Mouse (Mus musculus): ENCODE results near the gene Ccdc84. TPM values are rescaled to one million over a fixed set of nuclear protein-coding genes. Genes with fewer than 3 reads are reported as not detected.

Gene Ccdc84
- polyA plus RNA-seq, 1 experiment from 2014 or later: 30.9 TPM

DNA sequence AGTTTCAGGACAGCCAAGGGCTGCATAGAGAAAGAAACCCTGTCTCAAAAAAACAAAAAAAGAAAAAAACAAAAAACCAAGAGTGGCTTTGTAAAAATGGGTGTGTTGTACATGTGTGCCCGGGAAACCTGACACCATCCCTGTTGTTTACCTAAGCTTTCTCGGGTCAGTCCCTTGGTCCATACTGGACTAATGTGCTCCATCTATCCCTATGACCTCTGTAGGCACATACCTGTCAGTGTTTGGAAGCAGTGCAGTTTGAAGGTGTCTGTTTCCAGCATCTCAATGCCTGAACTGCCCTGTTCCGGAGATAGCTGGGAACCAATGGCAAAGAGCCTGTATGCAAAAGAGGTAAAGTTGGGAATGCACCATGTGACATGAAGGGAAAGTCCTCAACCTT, 13.4 kb downstream of the Ccdc84 start:
- ATAC-seq (replicated peaks; ENCODE audit: low FRiP score): no peak
- Histone ChIP-seq H3K4me2 (no peak overlapping the region), H3K27me3 (no peaks in the 10 kb centered on the region), H3K9ac (no peak overlapping the region), H3K9me3 (replicated peaks) (no peaks in the 10 kb centered on the region), H3K36me3 (peaks cover 70% of the 10 kb centered on the region), H3K27ac (no peak overlapping the region), H3K4me3 (replicated peaks) (no peak overlapping the region), H3K4me1 (peaks cover 15% of the 10 kb centered on the region)
- 58% methylated on average over 3 of the region's 3 CpGs for WGBS

DNA sequence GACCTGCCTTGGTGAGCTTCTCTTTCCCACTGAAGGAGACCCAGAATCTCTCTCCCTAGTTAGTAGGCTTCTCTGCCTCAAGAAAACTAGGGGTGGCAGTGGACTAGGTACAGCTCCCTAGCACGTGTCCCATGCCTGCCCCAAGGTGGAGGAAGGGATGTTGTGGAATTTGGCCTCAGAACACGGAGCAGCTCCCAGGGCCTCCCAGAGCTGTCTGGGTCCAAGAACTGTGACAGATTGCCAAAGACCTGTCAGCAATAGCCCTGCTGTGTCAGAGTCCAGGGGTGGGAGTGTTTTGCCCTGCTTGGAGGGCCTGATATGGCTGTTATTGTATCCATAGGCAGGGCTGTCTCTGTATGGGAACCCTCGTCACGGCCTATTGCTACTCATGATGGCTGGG, 17.3 kb downstream of the Ccdc84 start:
- WGBS: 61% methylated on average over 4 of the region's 4 CpGs
- H3K9ac ChIP-seq: no peak overlapping the region

DNA sequence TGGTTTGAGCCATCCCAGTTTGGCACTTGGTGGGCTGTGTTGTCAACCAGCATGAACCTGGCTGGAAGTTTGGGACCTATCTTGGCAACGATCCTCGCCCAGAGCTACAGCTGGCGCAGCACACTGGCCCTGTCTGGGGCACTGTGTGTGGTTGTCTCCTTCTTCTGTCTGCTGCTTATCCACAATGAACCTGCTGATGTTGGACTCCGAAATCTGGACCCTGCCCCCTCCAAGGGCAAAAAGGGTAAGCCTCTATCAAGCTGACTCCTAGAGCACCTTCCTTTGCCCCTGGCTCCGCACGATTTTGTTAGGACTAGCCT, 18.6 kb downstream of the Ccdc84 start:
- H3K27ac ChIP-seq: no peak overlapping the region
- H3K36me3 ChIP-seq: peaks cover 57% of the 10 kb centered on the region
- no peak overlapping the region for H3K9ac ChIP-seq
- ATAC-seq (replicated peaks; ENCODE audit: low FRiP score): no peak
- no peak overlapping the region for H3K4me3 ChIP-seq (replicated peaks)
- peak overlapping the region; percentile 94 for H3K4me2 ChIP-seq
- H3K9me3 ChIP-seq (replicated peaks): no peaks in the 10 kb centered on the region
- H3K4me1 ChIP-seq: peaks cover 34% of the 10 kb centered on the region
- no peaks in the 10 kb centered on the region for H3K27me3 ChIP-seq
- WGBS: 87% methylated on average over 6 of the region's 6 CpGs

More for the DNA sequence above, 17.3 kb downstream of the Ccdc84 start:
- ATAC-seq (replicated peaks; ENCODE audit: low FRiP score): no peak
- no peaks in the 10 kb centered on the region for H3K9me3 ChIP-seq (replicated peaks)
- no peak overlapping the region for H3K27ac ChIP-seq
- no peak overlapping the region for H3K4me3 ChIP-seq (replicated peaks)
- peaks cover 66% of the 10 kb centered on the region for H3K36me3 ChIP-seq
- H3K4me1 ChIP-seq: peaks cover 33% of the 10 kb centered on the region
- no peak overlapping the region for H3K4me2 ChIP-seq
- no peaks in the 10 kb centered on the region for H3K27me3 ChIP-seq

DNA sequence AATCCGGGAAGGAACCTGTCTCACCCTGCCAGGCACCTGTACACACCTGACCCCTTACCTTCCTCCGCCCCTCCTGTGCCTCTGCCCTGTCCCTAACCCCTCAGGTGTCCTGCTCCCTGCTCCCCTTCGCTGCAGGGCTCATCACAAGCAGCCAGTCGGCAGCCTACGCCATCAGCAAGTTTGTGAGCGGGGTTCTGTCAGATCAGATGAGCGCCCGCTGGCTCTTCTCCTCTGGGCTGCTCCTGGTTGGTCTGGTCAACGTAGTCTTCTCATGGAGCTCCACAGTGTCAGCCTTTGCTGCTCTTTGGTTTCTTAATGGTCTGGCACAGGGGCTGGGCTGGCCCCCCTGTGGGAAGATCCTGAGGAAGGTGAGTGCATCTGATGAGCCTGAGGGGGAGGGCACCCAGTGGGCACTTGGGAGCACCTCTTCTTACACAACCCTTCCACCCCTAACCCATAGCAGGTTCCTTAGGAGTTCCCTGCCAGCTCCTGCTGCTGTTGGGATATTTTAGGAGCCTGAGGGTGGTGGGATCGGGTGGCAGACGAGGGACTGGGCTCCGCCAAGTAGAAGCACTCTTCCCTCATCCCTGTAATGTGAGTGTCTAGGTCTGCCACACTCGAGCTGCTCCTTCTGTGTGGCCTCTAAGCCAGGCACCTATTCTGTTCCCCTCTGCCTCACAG, 19.1 kb downstream of the Ccdc84 start:
- peaks cover 34% of the 10 kb centered on the region for H3K4me1 ChIP-seq
- H3K27me3 ChIP-seq: no peaks in the 10 kb centered on the region
- peaks cover 52% of the 10 kb centered on the region for H3K36me3 ChIP-seq
- 77% methylated on average over 13 of the region's 13 CpGs for WGBS
- 0 out of 2 replicates have a peak overlapping the region, but pooled peaks have one; percentile 31 for H3K9ac ChIP-seq
- no peaks in the 10 kb centered on the region for H3K9me3 ChIP-seq (replicated peaks)
- no peak for ATAC-seq (replicated peaks; ENCODE audit: low FRiP score)
- peak overlapping the region; percentile 94 for H3K4me2 ChIP-seq
- H3K27ac ChIP-seq: peak overlapping the region; percentile 93; the same call in 1 of the 2 replicates
- peak overlapping the region; percentile 70 for H3K4me3 ChIP-seq (replicated peaks)

DNA sequence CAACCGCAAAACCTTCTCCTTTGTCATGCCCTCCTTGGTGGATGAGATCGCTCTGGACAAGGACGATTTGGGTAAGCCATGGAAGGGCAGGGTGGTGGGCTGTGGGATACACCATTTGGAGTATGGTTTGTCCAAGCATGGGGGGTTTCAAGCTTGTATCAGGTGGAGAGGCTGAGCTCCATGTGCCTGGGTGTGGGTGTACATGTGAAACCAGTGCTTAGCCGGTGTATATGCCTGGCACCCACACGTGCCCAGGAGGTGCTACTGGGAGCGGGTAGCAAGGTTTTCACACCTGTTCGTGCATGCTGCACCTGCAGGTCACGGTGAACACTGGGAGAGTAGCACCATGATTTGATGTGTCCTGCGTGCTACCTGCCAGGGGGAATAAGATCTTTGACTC, 19.8 kb downstream of the Ccdc84 start:
- peaks cover 45% of the 10 kb centered on the region for H3K36me3 ChIP-seq
- no peak for ATAC-seq (replicated peaks; ENCODE audit: low FRiP score)
- no peaks in the 10 kb centered on the region for H3K9me3 ChIP-seq (replicated peaks)
- peaks cover 34% of the 10 kb centered on the region for H3K4me1 ChIP-seq
- H3K9ac ChIP-seq: peak overlapping the region; percentile 24; the same call in 1 of the 2 replicates
- WGBS: 71% methylated on average over 9 of the region's 9 CpGs
- no peaks in the 10 kb centered on the region for H3K27me3 ChIP-seq
- H3K27ac ChIP-seq: peak overlapping the region; percentile 93
- peak overlapping the region; percentile 70 for H3K4me3 ChIP-seq (replicated peaks)
- peak overlapping the region; percentile 94 for H3K4me2 ChIP-seq

DNA sequence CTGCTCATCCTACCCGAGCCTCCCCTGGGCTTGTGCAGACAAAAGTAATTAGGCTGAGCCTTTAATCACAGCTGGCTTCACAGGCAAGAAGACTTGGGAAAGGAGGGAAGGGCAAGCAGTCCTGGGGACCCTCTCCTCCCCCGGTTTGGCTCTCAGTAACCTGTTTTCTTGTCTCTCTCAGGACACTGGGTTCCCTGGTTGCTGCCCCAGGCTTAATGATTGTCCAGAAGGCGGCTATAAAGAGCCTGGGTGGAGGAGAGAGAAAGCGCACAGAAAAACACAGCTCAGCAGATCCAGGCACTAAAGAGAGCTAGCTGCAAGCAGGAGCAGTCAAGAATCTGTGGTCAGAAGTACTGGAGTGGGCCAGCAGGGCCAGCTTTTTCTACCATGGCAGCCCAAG, 20.3 kb downstream of the Ccdc84 start:
- Histone ChIP-seq H3K4me2 (peak overlapping the region; percentile 94), H3K4me1 (peaks cover 34% of the 10 kb centered on the region), H3K27ac (peak overlapping the region; percentile 93), H3K27me3 (no peaks in the 10 kb centered on the region), H3K36me3 (peaks cover 40% of the 10 kb centered on the region), H3K9me3 (replicated peaks) (no peaks in the 10 kb centered on the region), H3K4me3 (replicated peaks) (peak overlapping the region; percentile 70), H3K9ac (peak overlapping the region; percentile 72; the same call in 1 of the 2 replicates)
- no peak; the same call in 1 of the 2 replicates for ATAC-seq (replicated peaks; ENCODE audit: low FRiP score)
- WGBS: 9% methylated on average over 4 of the region's 4 CpGs

DNA sequence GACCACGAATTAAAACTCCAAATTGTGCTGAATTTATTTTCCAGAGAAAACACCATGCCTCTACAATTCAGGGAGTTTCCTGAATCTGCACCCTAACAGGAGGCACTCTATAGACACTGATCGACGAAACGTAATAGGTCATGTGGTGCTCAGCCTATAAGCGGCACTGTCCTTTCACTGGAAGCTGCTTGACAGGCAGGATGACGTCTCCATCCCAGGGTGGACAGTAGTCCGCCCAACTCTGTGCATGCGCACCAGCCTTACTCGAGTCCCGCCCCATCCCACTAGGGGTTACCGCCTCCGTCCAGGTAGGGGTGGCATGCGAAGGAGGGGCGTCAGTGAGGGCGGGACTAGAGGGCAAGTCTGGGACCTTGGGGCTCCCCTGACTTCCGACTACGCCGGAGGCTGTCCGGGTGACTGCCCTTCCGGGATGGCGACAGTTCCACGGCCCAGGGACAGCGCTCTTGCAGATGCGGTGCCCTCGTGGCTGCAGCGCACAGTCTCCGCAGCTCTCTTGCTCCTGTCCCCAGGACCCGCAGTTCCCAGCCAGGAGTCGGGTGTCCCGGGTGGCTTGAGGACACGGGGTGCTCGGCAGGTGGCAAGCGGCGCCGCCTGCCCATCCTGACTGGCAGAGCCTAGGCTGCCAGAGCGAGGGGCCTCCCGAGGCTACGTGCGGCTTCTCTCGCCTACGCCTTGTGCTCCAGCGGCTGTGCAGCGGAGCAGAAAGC, 21.5 kb downstream of the Ccdc84 start, which contains the start of gene Slc37a4:
Gene Slc37a4, plus strand, starts transcription at position 169 of the 728 bp plus-strand sequence.
- ATAC-seq (replicated peaks; ENCODE audit: low FRiP score): peak; percentile 98
- under 1% methylated on average over 43 of the region's 43 CpGs for whole genome bisulfite sequencing
- H3K4me3 ChIP-seq (replicated peaks): peak within 1 kb of the TSS; percentile 70
- no peaks in the 10 kb centered on the region for H3K9me3 ChIP-seq (replicated peaks)
- peak within 1 kb of the TSS; percentile 72 for H3K9ac ChIP-seq
- peak within 1 kb of the TSS; percentile 94 for H3K4me2 ChIP-seq
- H3K4me1 ChIP-seq: peaks cover 34% of the 10 kb centered on the region
- no peaks in the 10 kb centered on the region for H3K27me3 ChIP-seq
- H3K27ac ChIP-seq: peak within 1 kb of the TSS; percentile 93
- H3K36me3 ChIP-seq: peaks cover 37% of the 10 kb centered on the region

DNA sequence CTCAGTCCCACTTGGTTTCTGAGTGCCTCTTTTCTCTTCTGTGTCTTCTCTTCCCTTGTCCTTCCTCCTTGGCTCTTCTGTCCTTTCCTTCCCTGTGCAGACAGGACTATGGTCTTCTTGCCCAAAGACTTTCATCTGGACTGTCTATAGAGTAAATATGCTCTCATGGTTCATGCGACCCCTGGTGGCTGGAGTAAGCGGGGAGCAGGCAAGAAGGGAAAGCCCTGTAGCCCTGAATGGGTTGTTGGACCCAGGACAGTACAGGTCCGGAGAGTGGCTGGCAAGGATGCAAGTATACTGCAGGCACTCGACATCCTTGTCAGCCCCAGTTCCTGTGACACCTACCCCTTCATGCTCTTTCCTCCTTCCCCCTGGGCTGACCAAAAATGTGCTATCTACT, 26.9 kb downstream of the Ccdc84 start:
- no peak overlapping the region for H3K4me2 ChIP-seq
- H3K27ac ChIP-seq: no peak overlapping the region
- peaks cover 63% of the 10 kb centered on the region for H3K36me3 ChIP-seq
- no peaks in the 10 kb centered on the region for H3K27me3 ChIP-seq
- WGBS: 39% methylated on average over 4 of the region's 4 CpGs
- H3K9ac ChIP-seq: no peak overlapping the region
- no peaks in the 10 kb centered on the region for H3K9me3 ChIP-seq (replicated peaks)
- no peak overlapping the region for H3K4me3 ChIP-seq (replicated peaks)
- ATAC-seq (replicated peaks; ENCODE audit: low FRiP score): 0 out of 2 replicates have a peak, but pooled peaks have one; percentile 5
- peaks cover 6% of the 10 kb centered on the region; the same call in 1 of the 2 replicates for H3K4me1 ChIP-seq

DNA sequence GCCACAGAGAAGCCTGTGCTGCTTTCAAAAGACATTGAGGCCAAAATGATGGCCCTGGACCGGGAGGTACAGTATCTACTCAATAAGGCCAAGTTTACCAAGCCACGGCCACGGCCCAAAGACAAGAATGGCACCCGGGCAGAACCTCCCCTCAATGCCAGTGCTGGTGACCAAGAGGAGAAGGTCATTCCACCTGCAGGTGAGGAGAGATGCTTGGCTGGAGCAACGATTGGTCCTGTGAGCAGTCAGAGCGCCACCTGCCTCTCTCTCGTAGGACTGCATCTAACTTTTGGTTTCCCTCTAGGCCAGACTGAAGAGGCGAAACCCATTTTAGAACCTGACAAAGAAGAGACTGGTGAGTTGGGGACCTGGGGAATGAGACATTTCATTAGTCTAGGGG, 29.1 kb downstream of the Ccdc84 start:
- Histone ChIP-seq H3K4me1 (no peaks in the 10 kb centered on the region), H3K4me2 (no peak overlapping the region), H3K27me3 (no peaks in the 10 kb centered on the region), H3K9ac (no peak overlapping the region), H3K27ac (no peak overlapping the region), H3K9me3 (replicated peaks) (no peaks in the 10 kb centered on the region), H3K4me3 (replicated peaks) (no peak overlapping the region), H3K36me3 (peaks cover 85% of the 10 kb centered on the region)
- ATAC-seq (replicated peaks; ENCODE audit: low FRiP score): no peak
- 59% methylated on average over 8 of the region's 8 CpGs for WGBS

DNA sequence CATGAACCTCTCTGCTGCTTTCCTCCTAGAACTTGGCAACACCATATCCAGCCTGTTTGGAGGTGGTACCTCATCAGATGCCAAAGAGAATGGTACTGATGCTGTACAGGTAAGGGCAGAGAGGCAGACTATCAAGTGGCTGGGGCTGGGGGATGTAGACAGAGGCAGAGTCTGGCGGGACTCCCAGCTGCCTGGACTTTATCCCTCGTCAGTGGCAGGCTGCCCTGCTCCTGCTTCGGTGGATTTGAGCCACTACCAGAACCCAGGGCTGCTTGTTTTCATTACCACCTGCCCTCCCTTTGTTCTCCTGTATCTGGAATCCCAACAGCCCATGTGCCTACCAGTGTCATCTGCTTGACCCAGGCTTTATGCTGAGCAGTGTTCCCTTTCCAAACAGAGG, 31.1 kb downstream of the Ccdc84 start:
- no peak overlapping the region for H3K9ac ChIP-seq
- no peaks in the 10 kb centered on the region for H3K9me3 ChIP-seq (replicated peaks)
- no peak overlapping the region for H3K27ac ChIP-seq

DNA sequence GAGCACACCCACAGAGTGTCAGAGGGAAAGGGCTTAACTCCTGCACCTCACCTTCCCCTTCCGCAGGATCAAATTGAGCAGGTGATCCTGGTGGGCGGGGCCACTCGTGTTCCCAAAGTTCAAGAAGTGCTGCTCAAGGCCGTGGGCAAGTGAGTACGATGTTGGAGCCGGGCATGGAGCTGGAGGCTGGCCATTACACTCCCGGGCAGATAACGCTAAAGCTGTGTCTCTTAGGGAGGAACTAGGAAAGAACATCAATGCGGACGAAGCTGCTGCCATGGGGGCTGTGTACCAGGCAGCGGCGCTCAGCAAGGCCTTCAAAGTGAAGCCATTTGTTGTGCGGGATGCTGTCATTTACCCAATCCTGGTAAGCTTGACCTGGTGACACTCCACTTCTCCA, 33.8 kb downstream of the Ccdc84 start:
- no peak for ATAC-seq (replicated peaks; ENCODE audit: low FRiP score)
- no peaks in the 10 kb centered on the region for H3K27me3 ChIP-seq
- H3K4me3 ChIP-seq (replicated peaks): no peak overlapping the region
- no peak overlapping the region for H3K9ac ChIP-seq
- no peak overlapping the region for H3K27ac ChIP-seq
- H3K4me2 ChIP-seq: no peak overlapping the region
- WGBS: 87% methylated on average over 13 of the region's 13 CpGs
- H3K4me1 ChIP-seq: peaks cover 13% of the 10 kb centered on the region
- H3K36me3 ChIP-seq: peaks cover 90% of the 10 kb centered on the region
- no peaks in the 10 kb centered on the region for H3K9me3 ChIP-seq (replicated peaks)

More for the DNA sequence above, 31.1 kb downstream of the Ccdc84 start:
- WGBS: 87% methylated on average over 3 of the region's 3 CpGs
- no peak overlapping the region for H3K4me3 ChIP-seq (replicated peaks)
- no peaks in the 10 kb centered on the region for H3K27me3 ChIP-seq
- H3K4me1 ChIP-seq: no peaks in the 10 kb centered on the region
- no peak overlapping the region for H3K4me2 ChIP-seq
- no peak for ATAC-seq (replicated peaks; ENCODE audit: low FRiP score)
- H3K36me3 ChIP-seq: peaks cover 98% of the 10 kb centered on the region

DNA sequence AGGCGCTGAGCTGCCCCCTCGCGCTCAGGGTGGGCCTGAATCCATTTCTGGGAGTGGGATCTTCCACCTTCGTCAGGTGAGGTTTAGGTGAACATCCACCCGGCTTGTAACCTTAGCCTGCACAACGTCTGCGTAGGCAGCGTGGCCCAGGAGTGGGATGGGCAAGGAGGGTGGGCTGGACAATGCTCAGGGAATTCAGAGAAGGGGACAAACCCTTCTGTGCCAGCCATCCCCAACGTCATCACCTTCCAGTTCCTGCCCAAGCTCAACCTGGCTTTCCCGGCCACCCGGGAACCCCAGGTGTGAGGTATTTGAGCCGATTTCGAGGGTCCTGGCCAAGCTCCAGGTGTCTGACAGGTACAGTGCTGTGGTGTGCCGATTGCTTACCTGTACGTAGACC, 38.5 kb downstream of the Ccdc84 start:
- Histone ChIP-seq H3K36me3 (peaks cover 43% of the 10 kb centered on the region), H3K4me2 (peak overlapping the region; percentile 76), H3K4me3 (replicated peaks) (peak overlapping the region; percentile 77), H3K27ac (peak overlapping the region; percentile 87), H3K4me1 (peaks cover 21% of the 10 kb centered on the region), H3K9ac (peak overlapping the region; percentile 91), H3K27me3 (no peaks in the 10 kb centered on the region), H3K9me3 (replicated peaks) (no peaks in the 10 kb centered on the region)
- ATAC-seq (replicated peaks; ENCODE audit: low FRiP score): peak; percentile 27
- 9% methylated on average over 15 of the region's 15 CpGs for WGBS
